Mouse (Mus musculus) intestine, embryonic 14.5 days (tissue): ENCODE results near the gene Smarcd1. TPM values are rescaled to one million over a fixed set of nuclear protein-coding genes. Genes with fewer than 3 reads are reported as not detected.

Experiments
- polyA plus RNA-seq: library from polyadenylated mRNA; unstranded; fragments of >200 nt; fragmentation: Nextera tagmentation; extraction: Ambion mirVana; gene quantifications from 2 replicates; pipeline ENCODE4 v1.2.1, GENCODE M21; 2014

The Smarcd1 gene
- polyA plus RNA-seq, 1 experiment from 2014 or later: 42.3 TPM

Other genes with a start within 250 kb of the Smarcd1 start
- gene Nckap5l, start 244.4 kb upstream of the Smarcd1 start, polyA plus RNA-seq: 8.9 and 9.3 TPM in 2 replicates
- 12.4 and 13.7 TPM in 2 replicates for gene Bcdin3d, start 227.4 kb upstream of the Smarcd1 start, polyA plus RNA-seq
- gene Faim2, start 174.0 kb upstream of the Smarcd1 start, polyA plus RNA-seq: 0.41 and 0.42 TPM in 2 replicates
- not detected in 2 replicates for gene Aqp2, start 123.1 kb upstream of the Smarcd1 start, polyA plus RNA-seq
- 0.16 and 0.30 TPM in 2 replicates for gene Aqp5, start 111.3 kb upstream of the Smarcd1 start, polyA plus RNA-seq
- gene Aqp6, start 100.7 kb upstream of the Smarcd1 start, polyA plus RNA-seq: not detected in 2 replicates
- 104 and 111 TPM in 2 replicates for gene Racgap1, start 50.5 kb upstream of the Smarcd1 start, polyA plus RNA-seq
- 1.3 and 1.7 TPM in 2 replicates for gene Asic1, start 31.8 kb upstream of the Smarcd1 start, polyA plus RNA-seq
- gene Gm17349, start 3.4 kb downstream of the Smarcd1 start, polyA plus RNA-seq: not detected in 2 replicates
- gene Gpd1, start 15.4 kb downstream of the Smarcd1 start, polyA plus RNA-seq: 0.17 and 0.35 TPM in 2 replicates
- 190 and 206 TPM in 2 replicates for gene Cox14, start 23.5 kb downstream of the Smarcd1 start, polyA plus RNA-seq
- gene Cers5, start 70.8 kb downstream of the Smarcd1 start, polyA plus RNA-seq: 64.7 and 68.7 TPM in 2 replicates
- gene Lima1, start 173.3 kb downstream of the Smarcd1 start, polyA plus RNA-seq: 80.3 and 87.9 TPM in 2 replicates